Mouse (Mus musculus) midbrain, embryonic 14.5 days (tissue): ENCODE results near the gene Fam171a1. TPM values are rescaled to one million over a fixed set of nuclear protein-coding genes. Genes with fewer than 3 reads are reported as not detected.

ENCODE experiments used
- microRNA-seq: library from miRNA; unstranded; fragments of <30 nt; microRNA quantifications from one replicate; pipeline ENCODE4, GENCODE M21; 2016
- polyA plus RNA-seq: library from polyadenylated mRNA; unstranded; fragments of >200 nt; fragmentation: Nextera tagmentation; extraction: Ambion mirVana; gene quantifications from 2 replicates; pipeline ENCODE4 v1.2.1, GENCODE M21; 2014

Fam171a1 gene
- polyA plus RNA-seq, 1 experiment from 2014 or later: 50.9 TPM

Small RNA genes lying within 50 kb of the gene (microRNA-seq; reads per million reads assigned to microRNA genes)
- not detected for gene Gm27306

Other genes starting within 250 kb of the Fam171a1 start
- 112 and 120 TPM in 2 replicates for gene Nmt2, start 170.0 kb downstream of the Fam171a1 start, polyA plus RNA-seq
- gene Rpp38, start 218.4 kb downstream of the Fam171a1 start, polyA plus RNA-seq: 14.0 and 14.5 TPM in 2 replicates
- gene Acbd7, start 221.9 kb downstream of the Fam171a1 start, polyA plus RNA-seq: 2.9 and 4.2 TPM in 2 replicates